Comparison of ENCODE assay signal across 15 mouse cellular contexts in the genomic region with DNA sequence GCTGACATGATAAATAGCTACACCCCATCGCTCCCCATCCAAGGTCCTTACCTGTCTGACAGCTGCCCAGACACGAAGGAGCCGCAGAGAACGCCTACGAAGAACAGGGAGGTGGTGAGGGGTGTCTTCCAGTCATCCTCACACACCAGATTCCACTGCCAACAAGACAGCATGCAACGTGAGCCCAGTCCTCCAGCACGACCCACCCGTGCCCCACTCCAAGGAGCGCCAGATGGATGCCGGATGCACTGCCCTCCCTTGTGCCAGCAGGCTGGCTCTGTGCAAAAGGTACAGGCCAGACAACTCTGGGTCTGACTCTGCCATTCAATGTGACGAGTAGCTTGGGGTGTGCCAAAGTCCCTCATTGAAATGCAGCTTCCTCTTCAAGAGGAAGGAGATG. TPM values are rescaled to one million over a fixed set of nuclear protein-coding genes. Genes with fewer than 3 reads are reported as not detected.
DNase-seq lines count a peak whose midpoint lies in the region; ATAC-seq and TF ChIP-seq lines count a peak whose summit lies in the region.
"Had no signal": no experiment of that assay in that cellular context is flagged by ENCODE, and none has a peak within 500 bp of the region (broad histone marks: within the 10 kb centered on the region; RNA-seq: fewer than 3 reads in every experiment).

No protein-coding gene starts in this region.

- peaks cover 24% of the 10 kb centered on the region for H3K4me1 ChIP-seq in limb, embryonic 15.5 days
- H3K4me1 ChIP-seq in limb, embryonic 10.5 days: peaks cover 19% of the 10 kb centered on the region
- H3K4me1 ChIP-seq in liver, postnatal 0 days (ENCODE audit: insufficient read depth): peaks cover 37% of the 10 kb centered on the region
- H3K4me1 ChIP-seq: heart, embryonic 12.5 days; neural tube, embryonic 12.5 days had no signal

- H3K36me3 ChIP-seq in limb, embryonic 15.5 days: no peaks in the 10 kb centered on the region
- H3K36me3 ChIP-seq in limb, embryonic 10.5 days: no peaks in the 10 kb centered on the region
- peaks cover 7% of the 10 kb centered on the region for H3K36me3 ChIP-seq in liver, postnatal 0 days (replicated peaks; ENCODE audit: insufficient read depth, low read length)
- H3K36me3 ChIP-seq: heart, embryonic 12.5 days; limb, embryonic 12.5 days; neural tube, embryonic 12.5 days had no signal

- H3K4me2 ChIP-seq in limb, embryonic 15.5 days: no peak overlapping the region
- H3K4me2 ChIP-seq in liver, postnatal 0 days (ENCODE audit: low read depth, low read length): no peak overlapping the region
- H3K4me2 ChIP-seq: heart, embryonic 12.5 days; limb, embryonic 12.5 days; neural tube, embryonic 12.5 days had no signal

- ATAC-seq in frontal cortex, adult (ENCODE audit: low TSS enrichment): peak; percentile 43; the same call in 1 of the 2 replicates
- ATAC-seq in limb, embryonic 15.5 days (ENCODE audit: insufficient number of reproducible peaks, low FRiP score, low TSS enrichment, low read depth): no peak
- ATAC-seq in liver, postnatal 0 days: no peak

- no peaks in the 10 kb centered on the region for H3K9me3 ChIP-seq in limb, embryonic 15.5 days
- no peaks in the 10 kb centered on the region for H3K9me3 ChIP-seq in limb, embryonic 10.5 days (replicated peaks)
- H3K9me3 ChIP-seq in liver, postnatal 0 days (ENCODE audit: low read length): no peaks in the 10 kb centered on the region
- H3K9me3 ChIP-seq: heart, embryonic 12.5 days; limb, embryonic 12.5 days; neural tube, embryonic 12.5 days had no signal

- TF ChIP-seq CTCF in liver, postnatal 0 days (IDR thresholded peaks at IDR 0.05; ENCODE audit: low read depth): no peak

- H3K9ac ChIP-seq in limb, embryonic 15.5 days: no peak overlapping the region
- H3K9ac ChIP-seq in liver, postnatal 0 days (replicated peaks): no peak overlapping the region
- H3K9ac ChIP-seq: heart, embryonic 12.5 days; limb, embryonic 12.5 days; neural tube, embryonic 12.5 days had no signal

- peak overlapping the region; percentile 40; the same call in 1 of the 2 replicates for H3K27ac ChIP-seq in limb, embryonic 15.5 days
- no peak overlapping the region for H3K27ac ChIP-seq in limb, embryonic 10.5 days
- H3K27ac ChIP-seq in liver, postnatal 0 days (ENCODE audit: low read depth): peak overlapping the region; percentile 30; the same call in 1 of the 2 replicates
- H3K27ac ChIP-seq: neural tube, embryonic 12.5 days had no signal

- no peak overlapping the region for H3K4me3 ChIP-seq in limb, embryonic 15.5 days
- H3K4me3 ChIP-seq in limb, embryonic 10.5 days: no peak overlapping the region
- no peak overlapping the region for H3K4me3 ChIP-seq in liver, postnatal 0 days (ENCODE audit: low read depth, low read length)
- H3K4me3 ChIP-seq: heart, embryonic 12.5 days; limb, embryonic 12.5 days; neural tube, embryonic 12.5 days had no signal

- no peaks in the 10 kb centered on the region for H3K27me3 ChIP-seq in limb, embryonic 15.5 days
- no peaks in the 10 kb centered on the region for H3K27me3 ChIP-seq in limb, embryonic 10.5 days (ENCODE audit: low read depth, poor library complexity, severe bottlenecking)
- H3K27me3 ChIP-seq in liver, postnatal 0 days (ENCODE audit: insufficient read depth, low read length): no peaks in the 10 kb centered on the region
- H3K27me3 ChIP-seq: heart, embryonic 12.5 days; limb, embryonic 12.5 days; neural tube, embryonic 12.5 days had no signal

- no peak for DNase-seq in frontal cortex, postnatal 10 days (ENCODE audit: low spot score in 2 of 2)
- no peak for DNase-seq in limb, embryonic 10.5 days (ENCODE audit: low spot score)
- peak; percentile 92 for DNase-seq in cerebellum, adult 9-10 months
- no peak for DNase-seq in liver, postnatal 0 days
- no peak for DNase-seq in right cerebral cortex, postnatal 4 days
- DNase-seq in layer of hippocampus, postnatal 14 days (ENCODE audit: low spot score in 2 of 2): no peak
- DNase-seq: B cell, adult 2 months; lung, postnatal 14 days; midbrain, embryonic 14.5 days; retina, postnatal 1 day had no signal

- no peak for TF ChIP-seq EP300 in liver, postnatal 0 days (IDR thresholded peaks at IDR 0.05; ENCODE audit: low read depth)

- 75% methylated on average over 11 of the region's 11 CpGs for whole genome bisulfite sequencing in limb, embryonic 15.5 days
- 87% methylated on average over 11 of the region's 11 CpGs for WGBS in limb, embryonic 10.5 days
- 89% methylated on average over 11 of the region's 11 CpGs for WGBS in liver, postnatal 0 days (ENCODE audit: insufficient replicate concordance)

RNA-seq across cellular contexts. Expression of gene Slc22a4, which starts 20.2 kb away (rescaled TPM):
- 6.9 and 7.9 TPM in 2 replicates for polyA plus RNA-seq in limb, embryonic 15.5 days (2015; fragmentation: Nextera tagmentation; extraction: Ambion mirVana)
- 1.1 TPM in 2 replicates for polyA plus RNA-seq in limb, embryonic 10.5 days (2016; fragmentation: Nextera tagmentation; extraction: Ambion mirVana)
- 12.9 and 13.4 TPM in 2 replicates for polyA plus RNA-seq in liver, postnatal 0 days (2015; fragmentation: Nextera tagmentation; extraction: Ambion mirVana)
- total RNA-seq in layer of hippocampus, postnatal 14 days (2021): 1 to 10 TPM; 7.2 to 7.3 TPM

RNA-seq across cellular contexts. Expression of gene Slc22a21, which starts 27.6 kb away (rescaled TPM):
- polyA plus RNA-seq in limb, embryonic 15.5 days (2015; fragmentation: Nextera tagmentation; extraction: Ambion mirVana): 4.3 and 5.0 TPM in 2 replicates
- 2.4 and 2.8 TPM in 2 replicates for polyA plus RNA-seq in limb, embryonic 10.5 days (2016; fragmentation: Nextera tagmentation; extraction: Ambion mirVana)
- 0.90 and 1.3 TPM in 2 replicates for polyA plus RNA-seq in liver, postnatal 0 days (2015; fragmentation: Nextera tagmentation; extraction: Ambion mirVana)
- total RNA-seq in layer of hippocampus, postnatal 14 days (2021): 1 to 10 TPM; 2.9 to 4.2 TPM
